Mouse (Mus musculus) inflammation-experienced regulatory T-cells, adult 6 months (primary cell): Measurements from ENCODE around the gene Cnih3. TPM values are rescaled to one million over a fixed set of nuclear protein-coding genes. Genes with fewer than 3 reads are reported as not detected.

Source experiments
- ATAC-seq: one replicate; pipeline ENCODE4 v1.8.0; 2017
- polyA plus RNA-seq, 3 experiments: library from polyadenylated mRNA; unstranded; fragments of 100-300 nt; shearing (Covaris generic); gene quantifications; one replicate each; pipeline ENCODE4 v1.2.1; 2017

Gene Cnih3
- polyA plus RNA-seq, 3 experiments from 2014 or later: not detected

GRCm38 (mm10) chr1:181456911-181457310 lies 104.5 kb downstream of the Cnih3 start:
- ATAC-seq: no peak

DNA sequence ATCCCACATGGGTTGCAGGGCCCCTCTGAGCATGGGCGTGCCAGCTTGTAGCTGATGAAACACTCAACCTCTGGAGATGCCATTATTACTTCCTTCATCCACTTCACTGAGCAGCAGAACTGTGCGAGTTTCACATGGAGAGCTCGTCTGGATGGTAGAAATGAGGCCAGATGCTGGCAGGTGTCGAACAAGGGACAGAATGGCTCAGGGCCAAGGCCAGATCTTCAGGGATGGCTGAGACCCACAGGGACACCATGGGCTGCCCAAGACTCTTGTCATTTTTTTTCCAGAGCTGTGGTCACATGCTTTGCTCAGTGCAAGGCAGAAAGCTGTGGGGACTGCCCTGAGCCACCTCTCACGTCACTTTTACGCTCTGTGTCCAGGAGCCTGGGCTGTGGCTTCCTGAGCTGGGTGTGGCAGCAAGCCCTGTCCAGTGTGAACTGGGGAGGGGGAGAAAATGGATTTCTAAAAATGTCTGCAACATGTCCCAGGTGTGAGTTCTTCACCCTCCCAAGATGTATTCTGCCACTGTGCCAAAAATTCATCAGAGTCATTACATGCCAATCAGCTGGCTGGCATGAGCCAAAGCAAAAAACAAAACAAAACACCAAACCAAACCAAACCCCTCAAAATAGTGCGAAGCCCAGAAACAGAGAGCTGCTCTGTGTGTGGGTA lies 107.1 kb downstream of the Cnih3 start:
- ATAC-seq: no peak

GRCm38 (mm10) chr1:181460283-181460682 lies 107.9 kb downstream of the Cnih3 start:
- ATAC-seq: no peak

GRCm38 (mm10) chr1:181461484-181461883 lies 109.1 kb downstream of the Cnih3 start:
- ATAC-seq: no peak

DNA sequence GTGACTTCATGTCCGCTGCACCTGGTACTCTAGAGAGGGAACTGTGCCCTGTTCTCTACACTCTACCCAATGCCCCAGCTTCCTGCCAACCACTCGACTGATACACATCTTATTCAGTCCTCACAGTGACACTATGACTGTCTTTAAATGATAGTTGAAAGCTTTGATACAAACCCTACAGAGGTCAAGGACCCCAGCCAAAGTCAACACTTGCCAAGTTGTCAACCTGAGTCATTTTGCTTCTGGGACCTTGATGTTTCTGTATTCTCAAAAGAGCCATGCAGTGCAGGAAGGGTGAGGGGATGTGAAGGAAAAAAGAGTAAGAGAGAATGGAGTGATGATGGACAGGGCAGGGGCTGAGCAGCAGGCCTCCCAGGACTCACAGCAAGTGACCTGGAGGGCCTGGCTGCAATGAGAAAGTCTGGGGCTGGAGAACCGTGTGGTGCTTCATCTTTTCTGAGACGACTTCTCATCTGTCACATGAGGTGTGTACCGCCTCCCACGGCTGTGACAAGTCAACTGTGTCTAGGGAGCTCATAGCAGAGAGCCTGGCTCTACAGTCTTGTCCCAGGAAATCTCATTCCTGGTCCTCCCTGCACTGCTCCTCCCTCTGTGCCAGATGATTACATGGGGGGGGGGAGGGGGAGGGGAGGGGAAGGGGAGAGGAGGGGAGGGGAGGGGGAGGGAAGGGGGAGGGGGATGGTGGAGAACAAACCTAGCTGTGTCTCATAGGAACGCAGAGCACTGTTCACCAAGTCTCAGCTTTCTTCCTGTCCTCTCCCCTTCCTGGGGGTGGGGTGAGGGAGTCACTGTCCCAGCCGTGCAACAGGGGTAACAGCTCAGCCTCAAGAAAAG lies 109.8 kb downstream of the Cnih3 start:
- no peak for ATAC-seq

DNA sequence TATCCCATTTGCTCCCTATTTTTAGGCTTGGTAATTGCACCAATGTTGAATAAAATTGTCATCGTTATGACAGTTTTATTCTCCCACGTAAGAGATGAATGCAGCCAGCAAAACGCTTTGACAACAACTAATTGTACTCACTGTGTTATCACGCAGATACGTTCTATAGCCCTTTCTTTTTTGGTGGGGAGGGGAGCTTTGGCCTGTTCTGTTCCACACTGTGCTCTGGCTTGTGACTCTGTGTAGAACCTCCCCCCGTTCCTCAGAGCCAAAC lies 110.4 kb downstream of the Cnih3 start:
- ATAC-seq: no peak

DNA sequence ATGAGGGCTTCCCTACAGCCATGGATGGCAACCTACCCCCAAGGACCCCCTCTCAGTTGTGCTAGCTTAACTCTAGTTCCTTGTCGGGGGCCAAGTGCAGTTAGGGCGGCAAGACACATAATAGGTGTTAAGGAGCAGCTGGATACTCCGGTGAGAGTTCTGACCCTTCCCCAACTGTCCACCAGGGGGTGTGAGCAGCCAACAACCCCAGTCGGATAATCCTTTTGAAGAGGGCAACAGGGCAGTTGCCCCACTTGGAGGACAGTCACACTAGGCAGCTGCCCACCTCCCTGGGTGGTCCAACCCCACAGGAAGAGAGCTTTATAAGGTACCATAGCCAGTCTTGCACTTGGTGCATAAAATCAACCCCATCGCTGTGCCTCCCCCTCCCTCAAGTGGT lies 112.6 kb downstream of the Cnih3 start:
- ATAC-seq: no peak

- ATAC-seq: no peak
Observed at GRCm38 (mm10) chr1:181466040-181466439, 113.6 kb downstream of the Cnih3 start.

DNA sequence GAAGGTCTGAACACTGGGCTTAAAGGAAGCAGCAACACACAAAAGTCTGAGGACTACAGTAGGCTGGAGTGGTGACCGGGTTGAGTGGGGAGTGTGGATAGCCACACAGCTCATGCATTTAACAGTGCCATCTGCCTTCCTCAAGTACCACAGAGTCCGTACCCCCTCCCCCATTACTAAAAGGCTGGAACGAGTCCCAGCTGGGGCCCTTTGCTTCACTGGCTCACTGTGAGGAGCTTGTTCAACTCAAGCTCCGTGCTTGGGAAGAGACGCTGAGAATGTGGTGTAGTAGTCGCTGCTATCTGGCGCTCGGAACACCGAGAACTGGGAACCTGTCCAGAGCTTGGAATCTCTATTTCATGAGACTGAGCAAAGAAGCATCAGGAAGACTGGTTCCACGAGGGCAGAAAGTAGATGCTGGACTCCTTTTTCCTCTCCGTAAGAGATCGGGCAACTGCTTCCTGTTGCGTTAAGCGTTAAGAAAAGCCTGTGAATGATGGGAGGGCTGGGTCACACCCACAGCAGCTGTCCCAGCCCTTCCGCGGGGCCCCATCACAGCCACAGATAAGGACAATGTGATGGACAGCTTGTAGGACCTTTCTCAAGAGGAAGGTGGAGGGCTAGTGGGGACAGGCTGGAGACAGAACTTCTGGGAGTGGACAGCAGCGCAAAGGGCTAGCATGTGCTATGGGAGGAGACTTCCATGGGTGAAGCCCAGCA lies 114.3 kb downstream of the Cnih3 start:
- no peak for ATAC-seq

- ATAC-seq: no peak
Observed at GRCm38 (mm10) chr1:181467321-181467670, 114.9 kb downstream of the Cnih3 start.

DNA sequence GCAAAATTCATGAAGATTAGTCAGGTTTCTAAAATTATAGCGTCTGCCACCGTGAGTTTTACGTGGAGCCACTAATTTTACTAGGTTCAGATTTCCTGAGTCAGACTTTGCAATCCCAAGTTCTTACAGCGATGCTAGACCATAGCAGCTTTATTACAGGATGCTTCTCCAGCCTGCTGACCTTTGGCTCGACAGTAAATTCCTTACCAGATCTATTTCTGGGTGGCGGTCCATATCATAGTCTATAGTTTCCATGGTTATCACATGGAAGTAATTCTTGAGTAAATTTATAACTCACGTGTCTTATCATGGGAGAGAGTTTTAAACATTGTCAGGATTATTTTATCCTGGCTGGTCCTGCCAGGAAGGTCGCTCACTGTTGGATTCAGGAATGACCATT lies 117.0 kb downstream of the Cnih3 start:
- no peak for ATAC-seq

- no peak for ATAC-seq
Observed at GRCm38 (mm10) chr1:181476141-181476540, 123.7 kb downstream of the Cnih3 start.

DNA sequence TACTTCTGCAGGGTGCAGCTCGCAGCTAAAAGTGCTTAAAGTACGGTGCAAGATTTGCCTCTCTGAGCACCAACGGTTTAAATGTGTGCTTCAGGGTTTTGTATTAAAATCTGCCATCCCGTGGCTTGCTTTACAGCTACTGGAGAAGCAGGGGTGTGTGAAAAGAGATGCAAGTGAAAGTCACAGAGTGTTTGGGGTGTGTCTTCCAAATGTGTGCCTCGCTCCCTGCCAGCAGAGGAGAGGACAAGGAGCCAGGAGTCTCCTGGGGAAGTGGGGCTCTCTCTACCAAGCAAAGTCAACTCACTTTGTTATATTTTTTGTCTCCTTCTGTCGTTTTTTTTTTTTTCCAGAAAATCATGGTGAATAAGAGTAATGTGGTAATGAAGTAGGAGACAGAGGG lies 124.1 kb downstream of the Cnih3 start:
- no peak for ATAC-seq

- no peak for ATAC-seq
Observed at GRCm38 (mm10) chr1:181484696-181485095, 132.3 kb downstream of the Cnih3 start.

DNA sequence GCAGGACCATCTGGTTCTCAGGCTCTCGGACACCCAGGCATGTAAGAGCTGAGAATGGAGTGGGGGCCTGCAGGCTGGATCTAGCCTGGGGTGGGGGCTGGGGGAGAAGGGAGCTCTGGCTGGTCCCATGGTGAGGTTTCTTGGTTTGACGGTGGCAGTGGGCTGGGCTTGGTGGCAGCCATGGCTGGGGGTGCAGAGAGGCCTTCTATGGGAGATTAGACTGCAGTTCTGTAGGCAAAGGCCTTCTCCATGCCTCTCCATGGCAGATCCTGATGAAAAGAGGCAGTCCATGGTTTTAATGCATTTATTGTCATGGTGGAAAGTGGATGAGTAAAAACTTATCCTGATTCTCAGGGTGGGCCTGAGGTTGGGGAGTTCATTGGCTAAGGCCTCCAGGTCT lies 151.0 kb downstream of the Cnih3 start:
- ATAC-seq: no peak

- no peak for ATAC-seq
Observed at GRCm38 (mm10) chr1:181505367-181505766, 152.9 kb downstream of the Cnih3 start.

Other genes with a start within 250 kb of the Cnih3 start
- 10 to 100 TPM; 30.7 to 48.4 (median 36.3) TPM for gene Nvl, start 208.4 kb upstream of the Cnih3 start, polyA plus RNA-seq
- gene Cnih4, start 207.9 kb upstream of the Cnih3 start, polyA plus RNA-seq: 10 to 100 TPM; 65.6 to 94.3 (median 73.6) TPM
- 10 to 100 TPM; 40.5 to 46.9 (median 43.1) TPM for gene Wdr26, start 140.6 kb upstream of the Cnih3 start, polyA plus RNA-seq
- not detected for gene Ccdc121, start 158.8 kb downstream of the Cnih3 start, polyA plus RNA-seq
- 1 to 10 TPM; 3.0 to 5.2 (median 3.1) TPM for gene Dnah14, start 223.9 kb downstream of the Cnih3 start, polyA plus RNA-seq